Mouse (Mus musculus) E14TG2a.4 (cell line): ENCODE measurements around the gene Kdelr1.

Source experiments
- H3K27me3 ChIP-seq: 2 replicates; pipeline ENCODE4 v1.6.1; 2014; ENCODE audit warnings: low read length, control low read depth; ENCODE audit not compliant: insufficient read depth
- H3K36me3 ChIP-seq: 2 replicates; pipeline ENCODE4 v1.6.1; 2014; ENCODE audit warnings: low read length, control low read depth; ENCODE audit not compliant: insufficient read depth
- H3K4me1 ChIP-seq: replicated peaks from 2 replicates; pipeline ENCODE4 v1.6.1; 2014; ENCODE audit warnings: low read depth, low read length, control low read depth
- H3K4me3 ChIP-seq: replicated peaks from 2 replicates; pipeline ENCODE4 v1.5.1; 2014; ENCODE audit warnings: mild to moderate bottlenecking, low read length
- H3K9me3 ChIP-seq: 2 replicates; pipeline ENCODE4 v1.6.1; 2014; ENCODE audit warnings: low read length, control low read depth
- CTCF ChIP-seq: conservative IDR thresholded peaks from 2 replicates; pipeline ENCODE4 v1.5.1; 2014; ENCODE audit warnings: low read length
- NANOG ChIP-seq: IDR thresholded peaks from 2 replicates; pipeline ENCODE4 v1.6.1; 2014; ENCODE audit warnings: borderline replicate concordance, low read length, mixed read lengths
- POU5F1 ChIP-seq: IDR thresholded peaks from 2 replicates; pipeline ENCODE4 v1.6.1; 2014; ENCODE audit warnings: low read length, borderline replicate concordance

Kdelr1 gene

DNA sequence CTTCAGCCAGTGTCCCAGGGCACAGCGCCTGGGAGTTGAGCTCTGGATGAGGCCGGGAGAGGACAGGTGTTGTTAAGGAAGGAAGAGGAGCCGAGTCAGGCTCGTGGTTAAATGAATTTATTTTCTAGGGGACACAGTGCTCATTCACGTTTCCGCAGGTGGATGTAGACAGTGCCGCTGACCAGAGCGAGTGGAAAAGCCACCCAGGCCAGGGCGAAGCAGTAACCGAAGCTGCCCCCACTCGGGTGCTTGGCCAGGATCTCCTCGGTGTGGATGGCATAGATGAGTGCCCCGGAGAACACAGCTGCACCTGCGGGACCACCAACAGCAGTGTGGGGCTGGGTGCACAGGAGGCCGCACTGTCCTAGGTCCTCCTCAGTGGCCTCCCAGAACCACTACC is 45.4 kb downstream of the Kdelr1 start:
- H3K4me3 ChIP-seq, result peak overlapping the region; percentile 62
- no peaks in the 10 kb centered on the region for H3K9me3 ChIP-seq
- TF ChIP-seq POU5F1 (no peak), CTCF (no peak), NANOG (no peak)
- peaks cover 76% of the 10 kb centered on the region for H3K4me1 ChIP-seq
- H3K36me3 ChIP-seq, result peaks cover 27% of the 10 kb centered on the region
- peaks cover 7% of the 10 kb centered on the region; the same call in 1 of the 2 replicates for H3K27me3 ChIP-seq

DNA sequence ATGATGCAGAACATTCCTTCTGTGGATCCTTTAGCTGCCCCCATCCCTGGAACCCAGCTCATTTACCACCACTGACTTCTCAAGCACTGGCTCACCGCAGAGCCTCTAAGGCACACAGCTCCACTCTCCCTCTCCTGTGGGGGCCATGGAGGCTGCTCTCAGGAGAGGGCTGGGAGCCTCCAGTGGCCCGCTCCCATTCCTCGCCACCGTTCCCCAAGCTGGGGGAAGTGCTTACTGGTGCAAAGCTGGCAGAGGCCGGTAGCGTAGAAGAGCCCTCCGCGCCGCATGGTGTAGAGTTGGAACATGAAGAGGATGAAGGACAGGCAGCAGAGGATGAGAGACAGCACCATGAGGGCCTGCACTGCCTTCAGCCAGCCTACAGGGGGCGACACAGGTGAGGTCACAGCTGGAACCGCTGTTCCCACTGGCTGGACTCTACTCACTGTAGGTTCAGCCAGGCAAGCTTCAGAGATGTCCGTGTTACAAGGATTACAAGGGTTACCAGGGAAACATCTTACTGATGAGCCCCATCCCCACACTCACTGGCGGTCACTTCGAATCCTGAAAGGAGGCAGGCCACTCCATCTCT is 46.6 kb downstream of the Kdelr1 start:
- Histone ChIP-seq H3K36me3 (peaks cover 14% of the 10 kb centered on the region), H3K4me1 (peaks cover 84% of the 10 kb centered on the region), H3K9me3 (no peaks in the 10 kb centered on the region), H3K27me3 (peaks cover 7% of the 10 kb centered on the region; the same call in 1 of the 2 replicates), H3K4me3 (peak overlapping the region; percentile 68)
- TF ChIP-seq POU5F1, result no peak
- TF ChIP-seq NANOG, result no peak
- peak; percentile 97 for TF ChIP-seq CTCF

DNA sequence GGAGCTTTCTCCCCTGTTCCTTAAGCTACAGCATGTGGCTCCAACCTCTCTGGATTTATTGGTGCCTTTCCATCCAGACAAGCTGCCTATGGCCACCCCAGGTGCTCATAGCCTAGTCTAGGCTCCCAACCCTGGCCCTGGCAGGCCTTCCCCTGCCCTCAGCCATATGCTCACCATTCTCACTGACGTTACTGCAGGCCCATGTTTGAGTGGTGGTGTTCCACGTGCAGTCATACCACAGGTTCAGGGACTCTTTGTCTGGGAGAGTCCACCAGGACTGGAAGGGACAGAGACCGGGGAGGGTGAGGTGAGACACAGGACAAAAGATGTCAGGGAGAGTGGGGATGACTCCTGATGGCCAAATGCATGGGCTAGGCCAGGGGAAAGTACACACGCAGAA is 47.2 kb downstream of the Kdelr1 start:
- TF ChIP-seq CTCF (no peak), POU5F1 (no peak), NANOG (no peak)
- H3K36me3 ChIP-seq, result peaks cover 8% of the 10 kb centered on the region
- H3K27me3 ChIP-seq, result peaks cover 7% of the 10 kb centered on the region; the same call in 1 of the 2 replicates
- no peak overlapping the region for H3K4me3 ChIP-seq
- H3K9me3 ChIP-seq, result no peaks in the 10 kb centered on the region
- peaks cover 90% of the 10 kb centered on the region for H3K4me1 ChIP-seq

DNA sequence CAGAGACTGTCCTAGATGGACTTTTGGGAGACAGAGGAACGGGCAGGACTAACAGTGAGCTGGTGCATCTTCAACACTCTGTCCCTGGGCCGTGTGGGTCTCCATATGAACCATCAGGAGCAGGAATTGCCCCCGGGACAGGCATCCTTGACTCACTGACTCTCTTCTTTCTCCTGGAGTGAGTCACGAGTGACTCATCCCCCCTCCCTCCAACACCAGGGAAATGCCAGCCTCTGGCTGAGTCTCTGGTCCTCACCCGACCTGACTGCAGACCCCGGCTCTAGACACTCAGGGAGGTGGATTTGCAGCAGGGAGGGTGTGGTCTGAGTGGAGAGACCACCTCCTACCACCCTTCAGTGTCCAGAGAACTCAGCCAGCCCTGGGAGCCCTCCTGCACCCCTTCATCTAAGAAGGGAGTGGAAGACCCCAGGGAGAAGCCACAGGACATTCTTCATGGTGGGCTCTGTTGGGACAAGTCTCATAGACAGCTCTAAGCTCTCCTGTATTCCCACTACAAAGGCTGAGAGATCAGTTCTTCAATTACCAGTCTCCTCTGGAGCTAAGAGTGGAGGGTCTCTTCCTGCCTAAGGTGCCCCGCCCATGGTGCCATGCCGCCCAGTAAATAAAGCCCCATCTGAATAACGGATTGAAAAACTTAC is 48.1 kb downstream of the Kdelr1 start:
- Histone ChIP-seq H3K27me3 (peaks cover 7% of the 10 kb centered on the region; the same call in 1 of the 2 replicates), H3K9me3 (no peaks in the 10 kb centered on the region), H3K36me3 (no peaks in the 10 kb centered on the region; the same call in 1 of the 2 replicates), H3K4me3 (peak overlapping the region; percentile 53), H3K4me1 (peaks cover 89% of the 10 kb centered on the region)
- TF ChIP-seq CTCF (no peak), POU5F1 (no peak), NANOG (no peak)

DNA sequence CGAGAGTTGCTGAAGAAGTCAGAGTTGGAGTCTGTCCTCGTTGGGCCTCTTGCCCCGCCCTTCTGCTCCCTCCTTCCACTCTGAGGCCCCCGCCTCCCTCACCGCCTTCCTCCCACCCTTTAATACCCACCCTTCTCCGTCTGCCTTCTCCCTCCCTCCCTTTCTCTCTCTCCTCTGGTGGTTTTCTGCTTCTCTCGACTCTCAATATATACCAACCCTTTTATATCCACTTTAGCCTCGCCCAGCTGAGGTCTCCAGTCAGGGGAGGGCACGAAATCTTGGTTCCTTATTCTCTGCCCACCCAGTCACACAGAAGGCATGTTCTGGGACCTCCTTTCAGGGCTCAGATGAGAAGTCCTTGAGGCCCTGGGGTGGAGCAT is 48.7 kb downstream of the Kdelr1 start, which contains the start of gene Emp3:
Gene Emp3 (minus strand): TSS at position 163 of the 380 bp plus-strand sequence.
- Histone ChIP-seq H3K4me1 (peaks cover 84% of the 10 kb centered on the region), H3K4me3 (peak within 1 kb of the TSS; percentile 53)

DNA sequence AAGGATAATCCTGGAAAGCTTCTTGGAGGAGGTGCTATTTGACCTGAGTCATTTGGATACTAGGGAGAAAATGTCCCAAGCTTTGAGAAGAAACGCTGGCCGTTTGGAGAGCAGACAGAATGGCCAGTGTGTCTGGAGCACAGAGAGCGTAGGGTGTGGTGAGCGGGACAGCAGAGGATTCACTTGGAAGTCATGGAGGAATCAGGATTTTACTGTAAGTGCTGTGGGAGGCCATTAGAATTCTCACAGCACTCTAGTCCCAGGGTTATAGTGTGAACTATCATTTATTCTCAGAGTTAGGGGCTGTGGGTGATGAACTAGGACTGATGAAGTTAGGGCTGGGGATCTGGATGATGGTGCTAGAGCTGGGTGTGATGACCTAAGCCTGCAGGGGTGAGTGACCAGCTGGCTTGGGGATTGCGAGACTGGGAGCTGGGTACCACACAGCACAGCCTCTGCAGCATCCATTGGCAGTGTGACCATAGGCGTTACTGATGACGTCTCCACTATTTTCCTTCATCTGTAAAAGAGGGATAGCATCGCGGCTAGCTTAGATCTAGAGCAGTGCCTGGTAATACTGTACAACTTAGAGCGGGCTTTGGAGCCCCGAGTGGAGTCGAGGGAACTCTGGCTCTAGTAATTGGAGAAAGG is 49.5 kb downstream of the Kdelr1 start:
- peak overlapping the region; percentile 73; the same call in 1 of the 2 replicates for H3K4me3 ChIP-seq
- peaks cover 7% of the 10 kb centered on the region; the same call in 1 of the 2 replicates for H3K27me3 ChIP-seq
- H3K4me1 ChIP-seq, result peaks cover 76% of the 10 kb centered on the region
- TF ChIP-seq NANOG (no peak), POU5F1 (no peak), CTCF (no peak)
- no peaks in the 10 kb centered on the region for H3K9me3 ChIP-seq
- H3K36me3 ChIP-seq, result no peaks in the 10 kb centered on the region

More for the DNA sequence above, 48.7 kb downstream of the Kdelr1 start, which contains the start of gene Emp3:
- H3K27me3 ChIP-seq, result peaks cover 7% of the 10 kb centered on the region; the same call in 1 of the 2 replicates
- TF ChIP-seq POU5F1, result no peak
- TF ChIP-seq CTCF, result no peak
- no peak for TF ChIP-seq NANOG
- no peaks in the 10 kb centered on the region for H3K9me3 ChIP-seq
- H3K36me3 ChIP-seq, result no peaks in the 10 kb centered on the region; the same call in 1 of the 2 replicates

DNA sequence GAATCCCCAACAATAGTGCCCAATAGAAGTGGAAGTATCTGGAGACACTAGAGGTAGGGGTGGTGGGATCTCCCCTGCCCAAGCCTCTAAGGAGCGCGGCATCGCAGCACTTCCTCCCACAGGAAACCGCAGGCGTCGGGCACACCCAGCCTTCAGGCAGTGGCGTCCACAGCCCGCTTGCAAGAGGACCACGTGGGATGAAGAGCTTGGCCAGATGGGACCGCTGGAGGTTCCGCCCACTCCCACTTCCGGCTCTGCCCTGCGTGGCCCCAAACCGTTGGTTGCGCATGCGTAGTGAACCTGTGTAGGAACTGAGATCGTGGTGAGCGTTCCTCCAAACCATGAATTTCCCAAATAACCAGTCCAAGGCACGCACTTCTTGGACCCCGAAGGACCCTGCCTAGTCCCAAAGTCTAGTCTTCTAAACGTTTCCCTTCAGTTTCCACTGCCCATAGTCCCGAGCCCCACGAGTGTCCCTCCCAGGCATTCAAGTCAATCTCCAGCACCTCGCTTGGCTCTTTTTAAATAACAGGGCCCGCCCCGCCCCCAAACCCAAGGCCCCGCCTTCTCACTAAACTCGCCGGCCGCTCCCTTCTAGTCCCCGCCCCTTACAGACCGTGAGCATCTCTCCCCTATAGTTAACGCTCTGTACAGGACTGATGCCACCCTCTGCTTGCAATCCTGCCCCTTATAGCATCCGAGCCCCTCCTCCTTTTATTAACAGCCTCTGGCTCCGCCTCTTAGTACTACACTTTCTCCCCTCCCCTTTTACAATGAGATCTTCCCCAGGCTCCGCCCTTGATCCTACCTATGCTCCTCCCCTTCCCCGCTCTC is 50.6 kb downstream of the Kdelr1 start:
- Histone ChIP-seq H3K27me3 (peaks cover 7% of the 10 kb centered on the region; the same call in 1 of the 2 replicates), H3K36me3 (no peaks in the 10 kb centered on the region), H3K4me1 (peaks cover 68% of the 10 kb centered on the region), H3K4me3 (peak overlapping the region; percentile 80), H3K9me3 (no peaks in the 10 kb centered on the region; the same call in 1 of the 2 replicates)
- no peak for TF ChIP-seq NANOG
- TF ChIP-seq POU5F1, result no peak
- TF ChIP-seq CTCF, result no peak
